Mouse (Mus musculus) liver, postnatal 0 days (tissue): ENCODE data around the gene Prune1.

ENCODE experiments used
- CTCF ChIP-seq: sonication (generic); IDR thresholded peaks from 2 replicates; pipeline ENCODE4 v1.5.1; 2016; ENCODE audit warnings: antibody characterized with exemption, low read depth
- EP300 ChIP-seq: IDR thresholded peaks from 2 replicates; pipeline ENCODE4 v1.6.1; 2016; ENCODE audit warnings: antibody characterized with exemption, low read depth, mild to moderate bottlenecking

- TF ChIP-seq CTCF (peak; percentile 55), EP300 (no peak)
These were observed 42.7 kb upstream of the Prune1 start for GRCm38 (mm10) chr3:95324454-95325144.
